Mouse (Mus musculus): ENCODE results near the gene Svip.

DNA sequence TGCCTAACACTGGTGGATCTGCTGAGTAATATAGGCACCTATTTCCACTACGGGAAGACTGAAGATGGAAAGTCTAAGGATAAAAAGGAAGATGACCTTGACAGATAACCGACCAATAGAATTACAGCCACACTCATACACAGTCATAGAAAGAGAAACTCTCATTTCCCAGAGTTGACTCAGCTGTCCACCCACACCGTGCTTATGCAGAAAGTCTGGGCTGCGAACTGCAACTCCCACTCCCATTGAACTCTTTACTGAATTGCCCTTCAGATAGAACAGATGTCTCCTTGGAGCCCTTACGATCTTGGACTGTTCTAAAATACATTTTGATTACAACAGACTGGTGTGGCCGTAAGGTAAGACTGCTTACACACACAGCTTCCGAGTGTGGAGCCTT is 41.1 kb downstream of the Svip start:
- TF ChIP-seq USF1 (IDR thresholded peaks at IDR 0.05; ENCODE audit: low read depth) (no peak), CTCF (IDR thresholded peaks at IDR 0.05; ENCODE audit: control insufficient read depth, insufficient read depth, insufficient read length) (no peak), MYOD1 (IDR thresholded peaks at IDR 0.05; ENCODE audit: control insufficient read depth, insufficient read length, low read depth) (peak; percentile 37), CEBPB (IDR thresholded peaks at IDR 0.05; ENCODE audit: low read depth) (no peak), FOSL1 (IDR thresholded peaks at IDR 0.05; ENCODE audit: insufficient read depth, low read length, poor library complexity, severe bottlenecking) (no peak), MAX (IDR thresholded peaks at IDR 0.05) (no peak)

All from C2C12 (cell line).